Mouse (Mus musculus) kidney, adult 2 months (tissue): ENCODE measurements around the gene Tpra1.

Source experiments
- CTCF ChIP-seq: fragments of 200-500 bp; conservative IDR thresholded peaks from 2 replicates; pipeline ENCODE4 v1.5.1; 2011; ENCODE audit warnings: low read depth, mild to moderate bottlenecking, control low read depth, low read length, moderate library complexity, mixed read lengths; ENCODE audit not compliant: insufficient read depth, insufficient read length
- POLR2A ChIP-seq: fragments of 200-500 bp; IDR thresholded peaks from one replicate; pipeline ENCODE4 v1.6.1; 2011; ENCODE audit warnings: low read depth, low read length, control low read depth

DNA sequence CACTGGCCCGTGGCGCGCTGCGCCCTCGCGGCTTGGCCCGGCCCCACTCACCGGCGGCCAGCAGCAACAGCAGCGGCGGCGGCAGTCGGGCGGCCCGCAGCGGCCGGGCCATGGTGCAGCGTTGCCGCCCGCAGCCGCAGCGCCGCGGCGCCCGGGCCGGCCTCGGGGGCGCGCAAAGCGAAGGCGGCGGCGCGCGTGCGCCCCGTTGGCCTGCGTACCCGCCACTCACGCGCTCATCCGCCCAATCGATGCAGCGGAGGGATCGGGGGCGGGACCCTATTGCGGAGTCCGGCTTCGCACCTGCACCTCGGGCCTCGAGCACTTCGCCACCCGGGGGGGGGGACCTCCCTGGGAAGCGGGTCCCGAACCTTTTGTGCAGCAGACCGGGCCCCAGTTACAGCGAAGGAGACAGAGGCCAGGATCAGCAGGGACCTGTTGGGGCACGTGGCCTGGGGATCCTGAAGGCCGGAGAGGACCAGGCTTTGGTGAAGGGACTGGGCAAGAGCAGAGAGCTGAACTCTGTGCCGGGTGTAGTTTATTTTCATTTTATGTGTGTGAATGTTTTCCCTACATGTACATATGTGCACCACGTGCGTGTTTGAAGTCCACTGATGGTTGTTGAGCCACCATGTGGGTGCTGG is 27.1 kb upstream of the Tpra1 start, which contains the start of gene Podxl2:
- TF ChIP-seq CTCF: no peak
- TF ChIP-seq POLR2A: no peak
